Mouse (Mus musculus) frontal cortex, adult 2 months (tissue): ENCODE measurements at regions not wholly inside any gene's neighbourhood (a gene's known extent, or its start where the extent isn't known, plus 50 kb on each side); places are given as distances from the start of the nearest gene placed in this dataset.
"Not testable (repeated sequence)": the region's sequence is repeated elsewhere in the genome, so short reads cannot be mapped to it uniquely, and the experiment has no call there.

Experiments used
- DNase-seq, 2 experiments: peaks; one replicate each; pipeline ENCODE4 v3.0.0; 2022; ENCODE audit warnings: low spot score in 1 of 2; ENCODE audit errors: extremely low spot score in 1 of 2

- no peak for DNase-seq
These were observed 157.4 kb downstream of the Prdm2 start for GRCm38 (mm10) chr4:143055371-143055770.

GRCm38 (mm10) chr4:143053029-143053428, 159.8 kb downstream of the Prdm2 start:
- DNase-seq = no peak

GRCm38 (mm10) chr4:143051205-143051604, 161.6 kb downstream of the Prdm2 start:
- DNase-seq = peak in 1 of 2 experiments; percentile 7

- DNase-seq = no peak
These were observed 167.6 kb downstream of the Prdm2 start for GRCm38 (mm10) chr4:143045245-143045644.

GRCm38 (mm10) chr4:143042806-143043205, 170.0 kb downstream of the Prdm2 start:
- no peak for DNase-seq

GRCm38 (mm10) chr4:143038626-143039025, 174.2 kb downstream of the Prdm2 start:
- DNase-seq = no peak

GRCm38 (mm10) chr4:143036704-143037103, 176.1 kb downstream of the Prdm2 start:
- no peak for DNase-seq

- not testable (repeated sequence) for DNase-seq
These were observed 177.7 kb downstream of the Prdm2 start for GRCm38 (mm10) chr4:143035089-143035488.

- DNase-seq = not testable (repeated sequence)
These were observed 178.5 kb downstream of the Prdm2 start for GRCm38 (mm10) chr4:143034324-143034723.

GRCm38 (mm10) chr4:143029813-143030212, 183.0 kb downstream of the Prdm2 start:
- not testable (repeated sequence) for DNase-seq

GRCm38 (mm10) chr4:143027292-143027691, 185.5 kb downstream of the Prdm2 start:
- peak; percentile 11 to 82 for DNase-seq

- peak; percentile 11 to 81 for DNase-seq
These were observed 191.4 kb downstream of the Prdm2 start for GRCm38 (mm10) chr4:143021242-143021881.

- DNase-seq = peak in 1 of 2 experiments; percentile 5
These were observed 192.1 kb downstream of the Prdm2 start for GRCm38 (mm10) chr4:143020658-143021057.

GRCm38 (mm10) chr4:143012900-143013299, 199.9 kb downstream of the Prdm2 start:
- DNase-seq = no peak

GRCm38 (mm10) chr4:143001961-143002360, 210.8 kb downstream of the Prdm2 start:
- no peak for DNase-seq

- no peak for DNase-seq
These were observed 211.3 kb downstream of the Prdm2 start for GRCm38 (mm10) chr4:143001486-143001885.

GRCm38 (mm10) chr4:142996406-142996805, 216.4 kb downstream of the Prdm2 start:
- peak in 1 of 2 experiments; percentile 8 for DNase-seq

- peak in 1 of 2 experiments; percentile 14 for DNase-seq
These were observed 221.4 kb downstream of the Prdm2 start for GRCm38 (mm10) chr4:142991401-142991800.

GRCm38 (mm10) chr4:142989175-142989574, 223.6 kb downstream of the Prdm2 start:
- no peak for DNase-seq

- DNase-seq = no peak
These were observed 229.5 kb downstream of the Prdm2 start for GRCm38 (mm10) chr4:142983295-142983624.

GRCm38 (mm10) chr4:142982585-142983294, 230.1 kb downstream of the Prdm2 start:
- no peak for DNase-seq

GRCm38 (mm10) chr4:142975620-142976019, 237.2 kb downstream of the Prdm2 start:
- DNase-seq = no peak
